Mouse (Mus musculus): ENCODE results near the gene Nkx2-4. TPM values are rescaled to one million over a fixed set of nuclear protein-coding genes. Genes with fewer than 3 reads are reported as not detected.

The Nkx2-4 gene
- polyA plus RNA-seq (2016; fragmentation: Nextera tagmentation; extraction: Ambion mirVana) = 0.25 and 0.41 TPM in 2 replicates

GRCm38 (mm10) chr2:147085072-147085870, at the start of gene Nkx2-4:
Gene Nkx2-4, minus strand, starts transcription at chr2:147085445.
- peak within 1 kb of the TSS; percentile 51; the same call in 1 of the 2 replicates for H3K27ac ChIP-seq (replicated peaks)
- DNase-seq (ENCODE audit: low spot score) = peak; percentile 64
- peak within 1 kb of the TSS; percentile 48 for H3K4me3 ChIP-seq
- no peaks in the 10 kb centered on the region for H3K36me3 ChIP-seq (replicated peaks)
- peaks cover 99% of the 10 kb centered on the region for H3K27me3 ChIP-seq (replicated peaks; ENCODE audit: low read depth, poor library complexity, severe bottlenecking)
- peaks cover 14% of the 10 kb centered on the region for H3K4me1 ChIP-seq
- H3K9me3 ChIP-seq = no peaks in the 10 kb centered on the region
- WGBS = under 1% methylated on average over 82 of the region's 82 CpGs

GRCm38 (mm10) chr2:147127366-147127765, 42.1 kb upstream of the Nkx2-4 start:
- Histone ChIP-seq H3K27ac (replicated peaks) (no peak overlapping the region), H3K4me3 (no peak overlapping the region), H3K9me3 (no peaks in the 10 kb centered on the region), H3K27me3 (replicated peaks; ENCODE audit: low read depth, poor library complexity, severe bottlenecking) (no peaks in the 10 kb centered on the region), H3K4me1 (no peaks in the 10 kb centered on the region), H3K36me3 (replicated peaks) (no peaks in the 10 kb centered on the region)
- no peak for DNase-seq (ENCODE audit: low spot score)
- 85% methylated on average over 6 of the region's 6 CpGs for WGBS

GRCm38 (mm10) chr2:147119736-147120135, 34.5 kb upstream of the Nkx2-4 start:
- no peak for DNase-seq (ENCODE audit: low spot score)
- Histone ChIP-seq H3K27ac (replicated peaks) (no peak overlapping the region), H3K27me3 (replicated peaks; ENCODE audit: low read depth, poor library complexity, severe bottlenecking) (no peaks in the 10 kb centered on the region), H3K4me3 (no peak overlapping the region), H3K9me3 (no peaks in the 10 kb centered on the region), H3K36me3 (replicated peaks) (no peaks in the 10 kb centered on the region), H3K4me1 (no peaks in the 10 kb centered on the region)
- 95% methylated on average over 1 of the region's 1 CpGs for WGBS

- DNase-seq (ENCODE audit: low spot score) = no peak
- no peak overlapping the region for H3K4me3 ChIP-seq
- H3K4me1 ChIP-seq = peaks cover 14% of the 10 kb centered on the region
- WGBS = 15% methylated on average over 5 of the region's 5 CpGs
- peaks cover 92% of the 10 kb centered on the region for H3K27me3 ChIP-seq (replicated peaks; ENCODE audit: low read depth, poor library complexity, severe bottlenecking)
- no peak overlapping the region for H3K27ac ChIP-seq (replicated peaks)
- no peaks in the 10 kb centered on the region for H3K36me3 ChIP-seq (replicated peaks)
- no peaks in the 10 kb centered on the region for H3K9me3 ChIP-seq
Observed at GRCm38 (mm10) chr2:147086441-147086840, 1.2 kb upstream of the Nkx2-4 start.

- WGBS = 6% methylated on average over 6 of the region's 6 CpGs
- H3K9me3 ChIP-seq = no peaks in the 10 kb centered on the region
- peaks cover 14% of the 10 kb centered on the region for H3K4me1 ChIP-seq
- H3K27me3 ChIP-seq (replicated peaks; ENCODE audit: low read depth, poor library complexity, severe bottlenecking) = peaks cover 97% of the 10 kb centered on the region
- DNase-seq (ENCODE audit: low spot score) = no peak
- no peak overlapping the region for H3K27ac ChIP-seq (replicated peaks)
- no peaks in the 10 kb centered on the region for H3K36me3 ChIP-seq (replicated peaks)
- H3K4me3 ChIP-seq = no peak overlapping the region
Observed at GRCm38 (mm10) chr2:147085937-147086336, 692 bp upstream of the Nkx2-4 start.

- Histone ChIP-seq H3K4me3 (peak overlapping the region; percentile 48), H3K4me1 (peaks cover 14% of the 10 kb centered on the region), H3K27ac (replicated peaks) (peak overlapping the region; percentile 51; the same call in 1 of the 2 replicates), H3K9me3 (no peaks in the 10 kb centered on the region), H3K27me3 (replicated peaks; ENCODE audit: low read depth, poor library complexity, severe bottlenecking) (peaks cover 100% of the 10 kb centered on the region), H3K36me3 (replicated peaks) (no peaks in the 10 kb centered on the region)
- DNase-seq (ENCODE audit: low spot score) = peak; percentile 59
- 2% methylated on average over 106 of the region's 106 CpGs for WGBS
Observed at GRCm38 (mm10) chr2:147084366-147085071, 726 bp downstream of the Nkx2-4 start.

GRCm38 (mm10) chr2:147083471-147084365, 1.5 kb downstream of the Nkx2-4 start:
- Histone ChIP-seq H3K27me3 (replicated peaks; ENCODE audit: low read depth, poor library complexity, severe bottlenecking) (peaks cover 100% of the 10 kb centered on the region), H3K4me1 (peaks cover 14% of the 10 kb centered on the region), H3K36me3 (replicated peaks) (no peaks in the 10 kb centered on the region), H3K4me3 (peak overlapping the region; percentile 48), H3K9me3 (no peaks in the 10 kb centered on the region), H3K27ac (replicated peaks) (peak overlapping the region; percentile 51; the same call in 1 of the 2 replicates)
- DNase-seq (ENCODE audit: low spot score) = peak; percentile 65
- under 1% methylated on average over 72 of the region's 72 CpGs for WGBS

- Histone ChIP-seq H3K9me3 (no peaks in the 10 kb centered on the region), H3K27ac (replicated peaks) (no peak overlapping the region), H3K4me1 (peaks cover 14% of the 10 kb centered on the region), H3K27me3 (replicated peaks; ENCODE audit: low read depth, poor library complexity, severe bottlenecking) (peaks cover 91% of the 10 kb centered on the region), H3K36me3 (replicated peaks) (peaks cover 7% of the 10 kb centered on the region), H3K4me3 (no peak overlapping the region)
- 57% methylated on average over 4 of the region's 4 CpGs for WGBS
- DNase-seq (ENCODE audit: low spot score) = no peak
Observed at GRCm38 (mm10) chr2:147082391-147082790, 2.9 kb downstream of the Nkx2-4 start.

GRCm38 (mm10) chr2:147074399-147074798, 10.8 kb downstream of the Nkx2-4 start:
- no peak overlapping the region for H3K27ac ChIP-seq (replicated peaks)
- no peak for DNase-seq (ENCODE audit: low spot score)
- H3K4me1 ChIP-seq = no peaks in the 10 kb centered on the region
- H3K9me3 ChIP-seq = no peaks in the 10 kb centered on the region
- 89% methylated on average over 4 of the region's 4 CpGs for WGBS
- H3K4me3 ChIP-seq = no peak overlapping the region
- H3K27me3 ChIP-seq (replicated peaks; ENCODE audit: low read depth, poor library complexity, severe bottlenecking) = peaks cover 11% of the 10 kb centered on the region
- peaks cover 59% of the 10 kb centered on the region for H3K36me3 ChIP-seq (replicated peaks)

- Histone ChIP-seq H3K27me3 (replicated peaks; ENCODE audit: low read depth, poor library complexity, severe bottlenecking) (peaks cover 7% of the 10 kb centered on the region), H3K9me3 (no peaks in the 10 kb centered on the region), H3K27ac (replicated peaks) (no peak overlapping the region), H3K4me1 (no peaks in the 10 kb centered on the region), H3K36me3 (replicated peaks) (peaks cover 63% of the 10 kb centered on the region), H3K4me3 (no peak overlapping the region)
- 72% methylated on average over 2 of the region's 2 CpGs for WGBS
- no peak for DNase-seq (ENCODE audit: low spot score)
Observed at GRCm38 (mm10) chr2:147073962-147074361, 11.3 kb downstream of the Nkx2-4 start.

- 86% methylated on average over 1 of the region's 1 CpGs for WGBS
- Histone ChIP-seq H3K27ac (replicated peaks) (no peak overlapping the region), H3K4me1 (no peaks in the 10 kb centered on the region), H3K9me3 (no peaks in the 10 kb centered on the region), H3K36me3 (replicated peaks) (peaks cover 50% of the 10 kb centered on the region), H3K27me3 (replicated peaks; ENCODE audit: low read depth, poor library complexity, severe bottlenecking) (no peaks in the 10 kb centered on the region), H3K4me3 (no peak overlapping the region)
- no peak for DNase-seq (ENCODE audit: low spot score)
Observed at GRCm38 (mm10) chr2:147070305-147070704, 14.9 kb downstream of the Nkx2-4 start.

- no peaks in the 10 kb centered on the region for H3K9me3 ChIP-seq
- H3K36me3 ChIP-seq (replicated peaks) = peaks cover 51% of the 10 kb centered on the region
- DNase-seq (ENCODE audit: low spot score) = no peak
- WGBS = 39% methylated on average over 1 of the region's 1 CpGs
- H3K27me3 ChIP-seq (replicated peaks; ENCODE audit: low read depth, poor library complexity, severe bottlenecking) = no peaks in the 10 kb centered on the region
- H3K4me1 ChIP-seq = no peaks in the 10 kb centered on the region
- H3K27ac ChIP-seq (replicated peaks) = no peak overlapping the region
- H3K4me3 ChIP-seq = no peak overlapping the region
Observed at GRCm38 (mm10) chr2:147069077-147069476, 16.2 kb downstream of the Nkx2-4 start.

Data from embryonic facial prominence, embryonic 10.5 days (tissue).